Mouse (Mus musculus) testis, adult 2 months (tissue): Measurements from ENCODE around the gene Lin52. TPM values are rescaled to one million over a fixed set of nuclear protein-coding genes. Genes with fewer than 3 reads are reported as not detected.

Source experiments
- H3K27ac ChIP-seq: fragments of 200-500 bp; 2 replicates; pipeline ENCODE4 v1.5.1; 2012; ENCODE audit warnings: low read depth, low read length; ENCODE audit not compliant: control insufficient read depth, insufficient read depth
- H3K27me3 ChIP-seq: fragments of 200-500 bp; 2 replicates; pipeline ENCODE4 v1.6.1; 2012; ENCODE audit warnings: mild to moderate bottlenecking, low read length, moderate library complexity; ENCODE audit not compliant: control insufficient read depth, insufficient read depth
- H3K36me3 ChIP-seq: fragments of 200-500 bp; 2 replicates; pipeline ENCODE4 v1.6.1; 2012; ENCODE audit warnings: mild to moderate bottlenecking, low read length; ENCODE audit not compliant: control insufficient read depth, insufficient read depth
- H3K4me1 ChIP-seq: fragments of 200-500 bp; 2 replicates; pipeline ENCODE4 v1.6.1; 2012; ENCODE audit warnings: low read length; ENCODE audit not compliant: control insufficient read depth, insufficient read depth
- H3K4me3 ChIP-seq: fragments of 200-500 bp; 2 replicates; pipeline ENCODE4 v1.5.1; 2012; ENCODE audit warnings: low read depth, mild to moderate bottlenecking, low read length, moderate library complexity, mixed read lengths; ENCODE audit not compliant: control insufficient read depth
- CTCF ChIP-seq: fragments of 200-500 bp; IDR thresholded peaks from 2 replicates; pipeline ENCODE4 v1.5.1; 2012; ENCODE audit warnings: low read depth, mild to moderate bottlenecking, inconsistent platforms, low read length, moderate library complexity; ENCODE audit not compliant: control insufficient read depth, insufficient read depth, insufficient replicate concordance
- POLR2A ChIP-seq: fragments of 200-500 bp; IDR thresholded peaks from 2 replicates; pipeline ENCODE4 v1.6.1; 2012; ENCODE audit warnings: low read depth, mild to moderate bottlenecking, inconsistent platforms, low read length, moderate library complexity; ENCODE audit not compliant: control insufficient read depth
- polyA plus RNA-seq: library from polyadenylated mRNA; depleted of rRNA; stranded (reverse); fragments of >200 nt; gene quantifications from 2 replicates; pipeline ENCODE4 v1.2.3, GENCODE M21; 2012

Lin52 gene
- polyA plus RNA-seq, 1 experiment = 26.5 TPM

DNA sequence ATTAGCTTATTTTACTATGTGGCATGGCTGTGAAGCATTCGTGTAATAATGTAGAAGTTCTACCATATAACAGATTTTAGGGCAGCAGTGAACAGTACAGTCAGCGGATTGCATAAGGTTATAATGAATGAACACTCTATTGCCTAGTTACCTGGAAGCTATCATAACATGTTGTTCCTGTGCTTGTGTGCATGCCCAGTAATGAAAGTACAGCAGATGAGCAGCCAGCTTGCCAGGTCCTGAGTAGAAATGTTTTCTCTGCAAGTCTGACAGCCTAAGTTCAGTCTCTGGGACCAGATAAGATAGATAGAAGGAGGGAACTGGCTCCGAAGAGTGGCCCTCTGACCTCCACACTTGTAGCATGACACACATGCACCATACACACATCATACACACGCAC is 55.6 kb downstream of the Lin52 start:
- Histone ChIP-seq H3K4me1 (no peaks in the 10 kb centered on the region), H3K27me3 (no peaks in the 10 kb centered on the region), H3K36me3 (no peaks in the 10 kb centered on the region), H3K4me3 (no peak overlapping the region), H3K27ac (no peak overlapping the region)
- no peak for TF ChIP-seq CTCF
- TF ChIP-seq POLR2A = no peak

DNA sequence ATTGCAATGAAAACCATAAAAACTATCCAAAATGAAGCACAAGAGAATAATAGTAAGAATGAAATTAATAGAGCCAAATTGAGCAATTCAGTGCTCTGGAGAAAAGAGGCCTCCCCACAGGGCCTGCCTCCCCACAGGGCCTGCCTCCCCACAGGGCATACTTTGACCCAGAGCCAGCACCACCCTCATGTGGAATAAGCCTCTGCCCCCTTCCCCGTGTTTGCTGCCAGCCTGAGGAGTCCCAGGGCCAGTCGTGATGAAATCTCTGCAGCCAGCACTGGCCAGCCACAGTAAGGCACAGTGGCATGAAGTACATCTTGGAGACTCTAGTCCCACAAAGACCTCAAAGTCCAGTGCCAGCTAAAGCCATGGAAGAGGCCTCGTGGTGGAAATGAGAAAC is 60.8 kb downstream of the Lin52 start:
- H3K4me1 ChIP-seq = no peaks in the 10 kb centered on the region
- H3K4me3 ChIP-seq = no peak overlapping the region
- H3K27ac ChIP-seq = no peak overlapping the region
- no peaks in the 10 kb centered on the region for H3K27me3 ChIP-seq
- TF ChIP-seq CTCF (no peak), POLR2A (no peak)
- no peaks in the 10 kb centered on the region; the same call in 1 of the 2 replicates for H3K36me3 ChIP-seq

DNA sequence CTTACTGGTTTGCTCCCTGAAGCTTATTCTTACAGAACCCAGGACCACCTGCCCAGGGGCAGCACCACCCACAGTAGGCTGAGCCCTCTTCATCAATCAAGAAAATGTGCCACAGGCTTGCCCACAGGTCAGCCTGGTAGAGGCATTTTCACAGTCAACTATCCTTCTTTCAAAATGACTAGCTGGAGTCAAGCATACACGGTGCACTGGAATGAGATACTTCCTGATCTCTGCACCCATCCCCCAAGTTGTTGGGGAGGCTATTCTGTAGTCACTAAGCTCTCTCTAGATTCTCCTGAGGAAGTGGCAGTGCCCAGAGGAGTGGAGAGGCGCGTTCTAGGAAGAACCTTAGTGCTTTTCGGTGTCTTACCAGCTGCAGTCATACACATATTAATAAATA is 64.3 kb downstream of the Lin52 start:
- no peak overlapping the region for H3K4me3 ChIP-seq
- no peaks in the 10 kb centered on the region; the same call in 1 of the 2 replicates for H3K36me3 ChIP-seq
- TF ChIP-seq POLR2A (no peak), CTCF (no peak)
- H3K27me3 ChIP-seq = no peaks in the 10 kb centered on the region
- no peak overlapping the region for H3K27ac ChIP-seq
- H3K4me1 ChIP-seq = no peaks in the 10 kb centered on the region

- no peaks in the 10 kb centered on the region; the same call in 1 of the 2 replicates for H3K36me3 ChIP-seq
- TF ChIP-seq CTCF = no peak
- no peak for TF ChIP-seq POLR2A
- H3K4me3 ChIP-seq = 0 out of 2 replicates have a peak overlapping the region, but pooled peaks have one; percentile 32
- no peaks in the 10 kb centered on the region for H3K27me3 ChIP-seq
- no peaks in the 10 kb centered on the region for H3K4me1 ChIP-seq
- no peak overlapping the region for H3K27ac ChIP-seq
Observed at GRCm38 (mm10) chr12:84516642-84517041, 65.4 kb downstream of the Lin52 start.

DNA sequence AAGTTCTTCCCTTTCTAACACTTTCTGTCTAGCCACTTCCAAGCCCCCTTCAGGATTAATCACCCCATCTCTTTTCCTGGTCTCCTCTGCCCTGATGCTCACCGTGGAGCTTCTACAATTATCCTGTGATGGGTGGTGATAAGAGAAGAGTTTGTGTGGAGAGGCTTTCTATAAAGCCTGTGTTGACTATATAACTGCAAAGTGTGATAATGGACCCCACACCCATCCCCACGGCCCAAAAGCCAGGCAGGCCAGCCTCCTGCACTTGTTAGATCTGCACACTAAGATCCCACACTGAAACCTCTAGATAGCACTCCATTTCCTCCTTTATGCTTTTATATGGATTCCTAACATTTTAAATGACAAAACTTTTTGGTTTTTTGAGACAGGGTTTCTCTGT is 66.8 kb downstream of the Lin52 start:
- H3K4me1 ChIP-seq = no peaks in the 10 kb centered on the region
- no peaks in the 10 kb centered on the region; the same call in 1 of the 2 replicates for H3K36me3 ChIP-seq
- TF ChIP-seq CTCF (no peak), POLR2A (no peak)
- no peaks in the 10 kb centered on the region for H3K27me3 ChIP-seq
- H3K27ac ChIP-seq = no peak overlapping the region
- H3K4me3 ChIP-seq = no peak overlapping the region

DNA sequence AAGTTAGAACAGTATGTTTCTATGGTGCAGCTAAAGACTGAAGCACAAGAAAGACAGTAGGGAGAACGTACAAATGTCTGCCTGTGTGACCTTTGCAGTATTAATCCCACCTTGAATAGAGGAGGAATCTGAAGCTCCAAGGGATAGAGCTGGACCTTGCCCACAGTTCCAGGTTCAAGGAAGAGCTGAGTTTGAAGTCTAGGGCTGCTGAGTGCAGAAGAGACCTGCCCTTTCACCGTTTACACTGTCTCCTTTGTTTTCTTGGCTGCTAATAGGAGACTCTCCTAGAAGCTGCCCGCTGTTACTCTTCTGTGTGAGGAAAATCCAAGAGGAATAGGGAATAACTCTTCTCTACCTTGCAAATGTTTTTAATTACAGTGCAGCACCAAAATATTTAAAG is 72.5 kb downstream of the Lin52 start:
- Histone ChIP-seq H3K4me1 (no peaks in the 10 kb centered on the region), H3K27ac (no peak overlapping the region), H3K4me3 (no peak overlapping the region), H3K36me3 (no peaks in the 10 kb centered on the region), H3K27me3 (no peaks in the 10 kb centered on the region)
- TF ChIP-seq POLR2A (no peak), CTCF (no peak)

- Histone ChIP-seq H3K4me3 (no peak overlapping the region), H3K4me1 (no peaks in the 10 kb centered on the region), H3K27ac (no peak overlapping the region)
Observed at GRCm38 (mm10) chr12:84524147-84525050, 73.2 kb downstream of the Lin52 start.

More at GRCm38 (mm10) chr12:84524147-84525050, 73.2 kb downstream of the Lin52 start:
- TF ChIP-seq POLR2A = no peak
- no peak for TF ChIP-seq CTCF
- no peaks in the 10 kb centered on the region for H3K27me3 ChIP-seq
- no peaks in the 10 kb centered on the region for H3K36me3 ChIP-seq
